Mouse (Mus musculus): ENCODE measurements at regions not wholly inside any gene's neighbourhood (a gene's known extent, or its start where the extent isn't known, plus 50 kb on each side); places are given as distances from the start of the nearest gene placed in this dataset.

GRCm38 (mm10) chr19:35126594-35127051, 204.5 kb downstream of the Kif20b start:
- TF ChIP-seq GATA1 (IDR thresholded peaks at IDR 0.05; ENCODE audit: borderline replicate concordance, low read length), result no peak
- TF ChIP-seq FLI1 (IDR thresholded peaks at IDR 0.05; ENCODE audit: low read length), result no peak

Measured in megakaryocyte, embryonic 14.5 days (primary cell).